Mouse (Mus musculus) adrenal gland, adult 10 weeks (tissue): ENCODE results near the gene Kdelc1. TPM values are rescaled to one million over a fixed set of nuclear protein-coding genes. Genes with fewer than 3 reads are reported as not detected.

Experiments
- polyA plus RNA-seq: library from polyadenylated mRNA; stranded (reverse); fragments of 350-450 nt; fragmentation: Illumina TruSeq; extraction: RNeasy Lipid Tissue Mini Kit (QIAGEN cat#74804); gene quantifications from one replicate; pipeline ENCODE4 v1.2.3, GENCODE M21; 2014; ENCODE audit warnings: low read depth, low replicate concordance

The Kdelc1 gene
- polyA plus RNA-seq: 21.3 TPM

GRCm38 (mm10) chr1:44118239-44119054, at the start of gene Kdelc1, which contains the start of gene Bivm:
Gene Kdelc1, minus strand, starts transcription at chr1:44118808.
Gene Bivm, plus strand, starts transcription at chr1:44118957.

GRCm38 (mm10) chr1:44147563-44148381, 29.2 kb upstream of the Kdelc1 start, which contains the start of gene Ercc5:
Gene Ercc5, plus strand, starts transcription at chr1:44147744.

GRCm38 (mm10) chr1:44102259-44102717, 16.3 kb downstream of the Kdelc1 start, which contains the start of gene Tex30:
Gene Tex30, minus strand, starts transcription at chr1:44102441.

GRCm38 (mm10) chr1:44061836-44062235, 56.8 kb downstream of the Kdelc1 start, which contains the start of gene Gm8251:
Gene Gm8251, minus strand, starts transcription at chr1:44061936.

Other genes with a start within 250 kb of the Kdelc1 start
- 124 TPM for gene Tpp2, start 185.2 kb downstream of the Kdelc1 start, polyA plus RNA-seq
- not detected for gene Mettl21c, start 98.8 kb downstream of the Kdelc1 start, polyA plus RNA-seq
- 0.35 TPM for gene Gm8251, start 56.9 kb downstream of the Kdelc1 start, polyA plus RNA-seq
- 49.4 TPM for gene Tex30, start 16.4 kb downstream of the Kdelc1 start, polyA plus RNA-seq
- 53.8 TPM for gene Bivm, start 149 bp upstream of the Kdelc1 start, polyA plus RNA-seq
- gene Ercc5, start 28.9 kb upstream of the Kdelc1 start, polyA plus RNA-seq: 33.6 TPM
- gene Mettl21e, start 100.2 kb upstream of the Kdelc1 start, polyA plus RNA-seq: not detected